Mouse (Mus musculus) small intestine, adult 2 months (tissue): Measurements from ENCODE around the gene Acap2.

Experiments
- CTCF ChIP-seq: fragments of 200-500 bp; IDR thresholded peaks from 2 replicates; pipeline ENCODE4 v1.5.1; 2012; ENCODE audit warnings: low read depth, mild to moderate bottlenecking, control low read depth, inconsistent platforms, low read length, moderate library complexity, mixed read lengths; ENCODE audit not compliant: insufficient replicate concordance, insufficient read length; ENCODE audit errors: extremely low read depth
- POLR2A ChIP-seq: fragments of 200-500 bp; IDR thresholded peaks from 2 replicates; pipeline ENCODE4 v1.6.1; 2012; ENCODE audit warnings: low read depth, mild to moderate bottlenecking, control low read depth, inconsistent platforms, low read length, moderate library complexity

- TF ChIP-seq POLR2A (no peak), CTCF (no peak)
Measured at GRCm38 (mm10) chr16:31060226-31060625, 140.8 kb downstream of the Acap2 start.
